Mouse (Mus musculus) brain, embryonic 18.5 days (tissue): ENCODE results near the gene Tmeff2.

Source experiments
- DNase-seq: peaks from one replicate; pipeline ENCODE4 v3.0.0-alpha.2; 2012; ENCODE audit warnings: low read depth, low spot score

The Tmeff2 gene

GRCm38 (mm10) chr1:51199088-51199830 is 298.8 kb downstream of the Tmeff2 start:
- no peak for DNase-seq

GRCm38 (mm10) chr1:51199954-51200353 is 299.5 kb downstream of the Tmeff2 start:
- no peak for DNase-seq

GRCm38 (mm10) chr1:51215631-51216030 is 315.2 kb downstream of the Tmeff2 start:
- DNase-seq, result no peak

GRCm38 (mm10) chr1:51216292-51217050 is 316.0 kb downstream of the Tmeff2 start:
- DNase-seq, result no peak

GRCm38 (mm10) chr1:51217227-51217626 is 316.8 kb downstream of the Tmeff2 start:
- DNase-seq, result no peak

GRCm38 (mm10) chr1:51225156-51225555 is 324.7 kb downstream of the Tmeff2 start:
- no peak for DNase-seq
